Mouse (Mus musculus) thymus, adult 2 months (tissue): ENCODE measurements around the gene Aoah.

Experiments
- CTCF ChIP-seq: fragments of 200-500 bp; IDR thresholded peaks from 2 replicates; pipeline ENCODE4 v1.5.1; 2012; ENCODE audit warnings: mild to moderate bottlenecking, control low read depth, low read length, moderate library complexity, borderline replicate concordance; ENCODE audit not compliant: control insufficient read depth, poor library complexity, insufficient read depth; ENCODE audit errors: extremely low read depth
- POLR2A ChIP-seq: fragments of 200-500 bp; IDR thresholded peaks from 2 replicates; pipeline ENCODE4 v1.6.1; 2012; ENCODE audit warnings: mild to moderate bottlenecking, low read length, control low read depth, moderate library complexity; ENCODE audit not compliant: control insufficient read depth, poor library complexity, insufficient read depth; ENCODE audit errors: extremely low read depth

GRCm38 (mm10) chr13:21024831-21025230 lies 230.9 kb downstream of the Aoah start:
- TF ChIP-seq POLR2A = no peak
- no peak for TF ChIP-seq CTCF
